Mouse (Mus musculus) thymus, adult 2 months (tissue): ENCODE data around the gene Fam213b. TPM values are rescaled to one million over a fixed set of nuclear protein-coding genes. Genes with fewer than 3 reads are reported as not detected.

Experiments used
- DNase-seq: peaks from one replicate; pipeline ENCODE4 v3.0.0; 2021
- H3K27ac ChIP-seq: fragments of 200-500 bp; 2 replicates; pipeline ENCODE4 v1.5.1; 2012; ENCODE audit warnings: low read length, control low read depth; ENCODE audit not compliant: control insufficient read depth, insufficient read depth
- H3K27me3 ChIP-seq: fragments of 200-500 bp; 2 replicates; pipeline ENCODE4 v1.6.1; 2012; ENCODE audit warnings: mild to moderate bottlenecking, low read length, moderate library complexity, mixed read lengths; ENCODE audit not compliant: control insufficient read depth, insufficient read depth
- H3K36me3 ChIP-seq: fragments of 200-500 bp; 2 replicates; pipeline ENCODE4 v1.6.1; 2012; ENCODE audit warnings: mild to moderate bottlenecking, low read length, moderate library complexity; ENCODE audit not compliant: control insufficient read depth, insufficient read depth
- H3K4me1 ChIP-seq: fragments of 200-500 bp; replicated peaks from 2 replicates; pipeline ENCODE4 v1.6.1; 2012; ENCODE audit warnings: low read length; ENCODE audit not compliant: control insufficient read depth, insufficient read depth
- H3K4me3 ChIP-seq: fragments of 200-500 bp; 2 replicates; pipeline ENCODE4 v1.5.1; 2012; ENCODE audit warnings: mild to moderate bottlenecking, low read length, control low read depth, moderate library complexity; ENCODE audit not compliant: control insufficient read depth, insufficient read depth
- CTCF ChIP-seq: fragments of 200-500 bp; IDR thresholded peaks from 2 replicates; pipeline ENCODE4 v1.5.1; 2012; ENCODE audit warnings: mild to moderate bottlenecking, control low read depth, low read length, moderate library complexity, borderline replicate concordance; ENCODE audit not compliant: control insufficient read depth, poor library complexity, insufficient read depth; ENCODE audit errors: extremely low read depth
- POLR2A ChIP-seq: fragments of 200-500 bp; IDR thresholded peaks from 2 replicates; pipeline ENCODE4 v1.6.1; 2012; ENCODE audit warnings: mild to moderate bottlenecking, low read length, control low read depth, moderate library complexity; ENCODE audit not compliant: control insufficient read depth, poor library complexity, insufficient read depth; ENCODE audit errors: extremely low read depth
- WGBS: fragments of 180-500 bp; shearing (Covaris S2); methylation state at CpG from one replicate; pipeline ENCODE4 v1.1.7; 2018; 5-methylcytosine and 5-hydroxymethylcytosine counted together
- polyA plus RNA-seq: library from polyadenylated mRNA; depleted of rRNA; stranded (reverse); fragments of >200 nt; gene quantifications from 2 replicates; pipeline ENCODE4 v1.2.3, GENCODE M21; 2012

The Fam213b gene
- polyA plus RNA-seq, 1 experiment, result 105 TPM

DNA sequence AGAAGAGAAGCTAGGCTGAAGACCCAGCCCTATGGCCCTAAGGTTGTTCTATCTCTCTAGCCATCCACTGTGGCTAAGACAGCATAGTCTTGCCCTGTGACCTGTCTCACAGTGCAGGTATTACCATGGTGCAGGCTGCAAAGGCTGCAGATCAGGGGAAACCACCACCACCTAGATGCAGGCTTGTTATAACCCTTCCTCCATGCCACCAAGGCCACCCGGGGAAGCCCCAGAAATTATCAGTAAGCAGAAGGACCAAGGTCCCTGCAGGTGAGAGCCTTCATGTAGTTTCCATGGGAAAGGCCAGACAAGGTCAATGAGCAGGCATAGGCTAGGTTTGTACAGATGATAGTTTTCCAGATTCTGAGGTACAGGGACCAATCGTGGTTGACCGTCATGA, 14.9 kb upstream of the Fam213b start:
- no peaks in the 10 kb centered on the region for H3K27me3 ChIP-seq
- no peak overlapping the region for H3K27ac ChIP-seq
- H3K36me3 ChIP-seq, result peaks cover 13% of the 10 kb centered on the region
- H3K4me1 ChIP-seq, result peaks cover 4% of the 10 kb centered on the region; the same call in 1 of the 2 replicates
- DNase-seq, result no peak
- no peak overlapping the region for H3K4me3 ChIP-seq
- 95% methylated on average over 3 of the region's 3 CpGs for WGBS
- TF ChIP-seq POLR2A, result no peak
- TF ChIP-seq CTCF, result no peak

DNA sequence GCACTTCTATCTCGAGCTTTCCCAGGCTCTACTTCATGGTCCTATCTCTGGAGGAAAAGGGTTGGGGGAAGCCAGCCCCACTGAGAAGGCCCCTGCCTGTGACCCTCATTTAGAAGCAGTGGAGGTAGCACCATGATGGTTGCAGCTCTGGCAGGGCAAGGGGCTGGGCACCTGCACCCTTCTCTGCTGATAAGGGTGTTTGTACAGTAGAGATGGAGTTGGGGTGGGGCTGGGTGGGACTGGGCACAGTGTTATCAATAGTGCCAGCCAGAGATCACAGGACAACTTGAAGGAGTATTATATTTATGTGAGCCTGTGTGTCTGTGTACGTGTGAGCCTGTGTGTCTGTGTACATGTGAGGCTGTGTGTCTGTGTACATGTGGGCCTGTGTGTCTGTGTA, 12.7 kb upstream of the Fam213b start:
- Histone ChIP-seq H3K27ac (no peak overlapping the region), H3K36me3 (no peaks in the 10 kb centered on the region), H3K27me3 (no peaks in the 10 kb centered on the region), H3K4me3 (no peak overlapping the region), H3K4me1 (peaks cover 6% of the 10 kb centered on the region; the same call in 1 of the 2 replicates)
- 82% methylated on average over 2 of the region's 2 CpGs for WGBS
- DNase-seq, result no peak
- TF ChIP-seq POLR2A (no peak), CTCF (no peak)

DNA sequence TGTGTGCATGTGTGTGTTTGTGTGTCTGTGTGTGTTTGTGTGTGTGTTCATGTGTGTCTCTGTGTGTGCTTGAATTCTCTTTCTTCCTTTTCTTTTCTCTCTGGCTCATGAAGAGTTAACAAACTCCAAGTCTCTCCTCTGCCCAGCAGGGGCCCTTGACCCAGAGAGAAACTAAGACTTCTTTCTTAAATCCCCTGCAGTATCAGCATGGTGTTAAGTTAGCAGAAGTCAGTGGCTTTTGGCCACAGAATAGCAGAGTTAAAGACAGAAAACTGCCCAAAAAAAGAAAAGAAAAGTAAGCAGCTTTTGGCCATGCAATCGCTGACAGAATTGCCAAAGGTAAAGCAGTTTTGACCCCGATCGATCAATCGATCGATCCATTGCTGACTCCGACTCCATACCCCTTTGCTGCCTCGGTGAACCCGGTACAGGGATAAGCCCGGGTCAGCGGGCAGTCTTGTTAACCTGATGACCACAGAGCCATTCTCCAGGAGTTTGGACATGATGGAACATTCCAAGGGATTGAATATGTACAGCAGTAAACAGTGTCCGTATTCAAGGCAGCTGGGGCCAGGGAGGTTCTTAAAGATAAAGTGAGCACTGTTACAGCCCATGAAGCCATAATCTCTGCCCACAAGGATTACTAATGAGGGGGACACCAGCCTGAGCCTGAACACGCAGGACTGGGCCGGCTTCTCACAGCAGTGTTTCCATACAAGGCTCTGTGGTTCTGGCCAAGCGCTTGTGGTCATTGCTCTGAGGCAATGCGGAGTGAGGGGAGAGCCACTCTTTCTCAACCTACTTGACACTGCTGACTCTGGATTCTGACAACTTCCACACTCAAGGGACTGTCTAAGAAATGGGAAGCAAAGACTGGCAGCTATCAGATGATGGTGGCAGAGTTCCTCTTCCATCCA, 11.9 kb upstream of the Fam213b start:
- no peaks in the 10 kb centered on the region for H3K27me3 ChIP-seq
- DNase-seq, result no peak
- no peak overlapping the region for H3K4me3 ChIP-seq
- H3K27ac ChIP-seq, result peak overlapping the region; percentile 13; the same call in 1 of the 2 replicates
- H3K36me3 ChIP-seq, result no peaks in the 10 kb centered on the region
- H3K4me1 ChIP-seq, result peaks cover 6% of the 10 kb centered on the region; the same call in 1 of the 2 replicates
- WGBS, result 68% methylated on average over 15 of the region's 15 CpGs
- no peak for TF ChIP-seq CTCF

DNA sequence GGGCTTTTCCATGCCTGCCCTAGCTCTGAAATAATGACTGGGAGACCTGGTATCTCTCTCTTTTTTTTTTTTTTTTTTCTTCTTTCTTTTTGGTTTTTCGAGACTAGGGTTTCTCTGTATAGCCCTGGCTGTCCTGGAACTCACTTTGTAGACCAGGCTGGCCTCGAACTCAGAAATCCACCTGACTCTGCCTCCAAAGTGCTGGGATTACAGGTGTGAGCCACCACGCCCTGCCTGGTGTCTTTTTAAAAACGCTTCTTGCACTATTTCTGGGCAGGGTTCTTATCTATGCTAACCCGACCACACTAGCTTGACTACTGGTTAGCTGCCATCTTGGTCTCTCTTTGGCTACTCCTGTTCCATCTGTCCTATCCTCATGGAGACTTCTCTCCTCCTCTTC, 9.6 kb upstream of the Fam213b start:
- TF ChIP-seq CTCF, result no peak
- no peak for TF ChIP-seq POLR2A
- no peak for DNase-seq
- Histone ChIP-seq H3K27ac (no peak overlapping the region), H3K4me3 (no peak overlapping the region), H3K27me3 (no peaks in the 10 kb centered on the region), H3K36me3 (no peaks in the 10 kb centered on the region), H3K4me1 (peaks cover 6% of the 10 kb centered on the region)
- 91% methylated on average over 5 of the region's 5 CpGs for WGBS

DNA sequence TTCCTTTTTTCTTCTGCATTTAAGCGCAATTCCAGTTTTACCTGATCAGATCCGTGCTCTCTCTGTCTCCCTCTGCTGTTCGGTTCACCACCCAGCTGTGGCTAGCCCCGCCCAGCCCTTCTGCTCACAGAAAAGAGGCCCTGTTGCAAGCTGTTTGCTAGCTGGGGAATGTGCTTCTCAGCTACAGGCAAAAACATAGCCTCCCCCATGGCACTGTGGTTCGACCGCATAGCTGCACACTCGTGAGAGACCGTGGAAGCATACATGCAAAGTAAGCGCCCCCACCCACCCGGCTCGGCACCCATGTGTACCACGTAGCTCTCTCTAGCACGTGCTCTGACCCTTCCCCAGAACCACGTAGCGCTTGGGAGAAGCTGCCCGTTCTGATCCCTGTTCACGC, 8.9 kb upstream of the Fam213b start:
- whole genome bisulfite sequencing, result 49% methylated on average over 17 of the region's 17 CpGs
- no peaks in the 10 kb centered on the region for H3K36me3 ChIP-seq
- DNase-seq, result peak; percentile 68
- H3K4me3 ChIP-seq, result no peak overlapping the region
- H3K27ac ChIP-seq, result no peak overlapping the region
- no peaks in the 10 kb centered on the region for H3K27me3 ChIP-seq
- TF ChIP-seq POLR2A (no peak), CTCF (peak; percentile 75; the same call in 1 of the 2 replicates)
- H3K4me1 ChIP-seq, result peaks cover 6% of the 10 kb centered on the region

DNA sequence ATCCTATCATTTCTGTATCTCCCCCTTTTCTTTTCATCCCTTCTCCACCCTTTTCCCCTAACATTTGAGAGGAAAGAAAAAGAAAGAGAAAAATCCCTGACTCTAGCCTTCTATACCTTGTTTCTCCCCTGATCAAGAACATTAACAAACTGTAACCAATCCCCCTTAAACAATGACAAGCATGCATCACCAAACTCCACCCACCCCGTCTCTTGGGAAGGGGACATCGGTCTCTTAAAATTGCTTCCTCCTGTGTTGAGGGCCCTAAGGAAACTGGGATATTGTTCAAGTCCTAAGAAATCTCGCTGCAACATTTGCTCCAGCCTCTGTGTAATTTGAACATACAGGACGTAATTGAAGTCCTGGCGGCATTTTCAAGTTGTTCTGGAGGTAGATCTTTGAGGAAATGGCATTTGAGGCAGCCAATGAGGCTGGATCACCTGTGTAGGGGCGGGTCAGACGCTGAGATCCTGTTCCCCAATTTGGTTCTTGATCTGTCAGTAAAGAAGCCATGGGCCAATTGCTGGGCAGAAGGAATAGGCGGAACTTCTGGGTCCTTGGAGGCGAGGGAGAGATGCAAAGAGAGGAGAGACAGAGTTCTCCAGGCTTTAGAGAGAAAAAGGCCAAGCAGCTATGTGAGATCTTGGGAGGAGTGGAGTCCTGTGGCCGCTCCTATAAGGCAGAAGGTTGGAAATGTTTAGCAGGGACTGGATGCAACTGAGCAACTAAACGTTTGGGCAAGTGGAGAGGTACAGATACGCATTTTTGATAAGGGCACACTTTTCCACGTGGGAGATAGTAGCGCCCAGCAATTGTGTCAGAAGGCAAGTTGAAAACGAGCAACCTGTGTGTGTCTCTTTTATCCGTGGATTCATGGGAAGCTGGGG, 5.5 kb upstream of the Fam213b start:
- peak; percentile 91 for DNase-seq
- under 1% methylated on average over 16 of the region's 16 CpGs for WGBS
- no peak for TF ChIP-seq CTCF
- no peak for TF ChIP-seq POLR2A
- Histone ChIP-seq H3K27me3 (no peaks in the 10 kb centered on the region), H3K4me3 (peak overlapping the region; percentile 36), H3K36me3 (no peaks in the 10 kb centered on the region), H3K4me1 (peaks cover 9% of the 10 kb centered on the region), H3K27ac (no peak overlapping the region)
